Mouse (Mus musculus): ENCODE measurements around the gene Icam5.

- TF ChIP-seq CTCF (IDR thresholded peaks at IDR 0.05; ENCODE audit: low read depth) (no peak), EP300 (IDR thresholded peaks at IDR 0.05; ENCODE audit: low read depth) (no peak)
These were observed 34.8 kb upstream of the Icam5 start for GRCm38 (mm10) chr9:20997065-20997464.

Measured in liver, postnatal 0 days (tissue).